Mouse (Mus musculus): ENCODE data around the gene Agr3. TPM values are rescaled to one million over a fixed set of nuclear protein-coding genes. Genes with fewer than 3 reads are reported as not detected.

Agr3 gene
- polyA plus RNA-seq (2015; fragmentation: Nextera tagmentation; extraction: Ambion mirVana), result not detected in 2 replicates

- no peak within 1 kb of the TSS for H3K4me3 ChIP-seq (replicated peaks; ENCODE audit: low read length)
- no peaks in the 10 kb centered on the region for H3K27me3 ChIP-seq (replicated peaks; ENCODE audit: control insufficient read depth, insufficient read depth, low read length)
- H3K9ac ChIP-seq (replicated peaks; ENCODE audit: low read depth, low read length), result no peak within 1 kb of the TSS
- H3K9me3 ChIP-seq (ENCODE audit: control insufficient read depth, low read length), result no peaks in the 10 kb centered on the region
- no peaks in the 10 kb centered on the region for H3K36me3 ChIP-seq (ENCODE audit: control insufficient read depth, insufficient read depth)
- 76% methylated on average over 9 of the region's 9 CpGs for WGBS
- no peak within 1 kb of the TSS for H3K27ac ChIP-seq (ENCODE audit: low read length)
- H3K4me2 ChIP-seq (ENCODE audit: low read length), result no peak within 1 kb of the TSS
- ATAC-seq, result no peak
- no peaks in the 10 kb centered on the region for H3K4me1 ChIP-seq (replicated peaks; ENCODE audit: control insufficient read depth, insufficient read depth, low read length)
Observed at GRCm38 (mm10) chr12:35925402-35925801, at the start of gene Agr3. TSS of gene Agr3 (plus strand) at chr12:35925620.

GRCm38 (mm10) chr12:35884892-35885558 is 40.4 kb upstream of the Agr3 start:
- no peak for ATAC-seq

GRCm38 (mm10) chr12:35889383-35889782 is 36.0 kb upstream of the Agr3 start:
- 72% methylated on average over 2 of the region's 2 CpGs for WGBS
- no peaks in the 10 kb centered on the region for H3K27me3 ChIP-seq (replicated peaks; ENCODE audit: control insufficient read depth, insufficient read depth, low read length)
- no peak overlapping the region for H3K4me2 ChIP-seq (ENCODE audit: low read length)
- no peak overlapping the region for H3K9ac ChIP-seq (replicated peaks; ENCODE audit: low read depth, low read length)
- no peak overlapping the region for H3K27ac ChIP-seq (ENCODE audit: low read length)
- H3K9me3 ChIP-seq (ENCODE audit: control insufficient read depth, low read length), result no peaks in the 10 kb centered on the region
- H3K4me1 ChIP-seq (replicated peaks; ENCODE audit: control insufficient read depth, insufficient read depth, low read length), result 0 out of 2 replicates have a peak, but pooled peaks cover 2% of the 10 kb centered on the region
- peak; percentile 75 for ATAC-seq
- no peak overlapping the region for H3K4me3 ChIP-seq (replicated peaks; ENCODE audit: low read length)
- H3K36me3 ChIP-seq (ENCODE audit: control insufficient read depth, insufficient read depth), result no peaks in the 10 kb centered on the region

More at GRCm38 (mm10) chr12:35884892-35885558, 40.4 kb upstream of the Agr3 start:
- Histone ChIP-seq H3K4me1 (replicated peaks; ENCODE audit: control insufficient read depth, insufficient read depth, low read length) (no peaks in the 10 kb centered on the region), H3K36me3 (ENCODE audit: control insufficient read depth, insufficient read depth) (no peaks in the 10 kb centered on the region), H3K27me3 (replicated peaks; ENCODE audit: control insufficient read depth, insufficient read depth, low read length) (no peaks in the 10 kb centered on the region), H3K27ac (ENCODE audit: low read length) (no peak overlapping the region), H3K9ac (replicated peaks; ENCODE audit: low read depth, low read length) (no peak overlapping the region), H3K4me3 (replicated peaks; ENCODE audit: low read length) (no peak overlapping the region), H3K9me3 (ENCODE audit: control insufficient read depth, low read length) (no peaks in the 10 kb centered on the region), H3K4me2 (ENCODE audit: low read length) (no peak overlapping the region)
- 58% methylated on average over 9 of the region's 9 CpGs for WGBS

- 90% methylated on average over 2 of the region's 2 CpGs for WGBS
- H3K9me3 ChIP-seq (ENCODE audit: control insufficient read depth, low read length), result no peaks in the 10 kb centered on the region
- H3K4me2 ChIP-seq (ENCODE audit: low read length), result no peak overlapping the region
- H3K9ac ChIP-seq (replicated peaks; ENCODE audit: low read depth, low read length), result no peak overlapping the region
- H3K27ac ChIP-seq (ENCODE audit: low read length), result no peak overlapping the region
- H3K36me3 ChIP-seq (ENCODE audit: control insufficient read depth, insufficient read depth), result no peaks in the 10 kb centered on the region
- peaks cover 2% of the 10 kb centered on the region; the same call in 1 of the 2 replicates for H3K4me1 ChIP-seq (replicated peaks; ENCODE audit: control insufficient read depth, insufficient read depth, low read length)
- no peak overlapping the region for H3K4me3 ChIP-seq (replicated peaks; ENCODE audit: low read length)
- no peak for ATAC-seq
- H3K27me3 ChIP-seq (replicated peaks; ENCODE audit: control insufficient read depth, insufficient read depth, low read length), result no peaks in the 10 kb centered on the region
Observed at GRCm38 (mm10) chr12:35890756-35891155, 34.7 kb upstream of the Agr3 start.

GRCm38 (mm10) chr12:35894304-35894900 is 31.0 kb upstream of the Agr3 start:
- no peak for ATAC-seq
- Histone ChIP-seq H3K9me3 (ENCODE audit: control insufficient read depth, low read length) (no peaks in the 10 kb centered on the region), H3K27me3 (replicated peaks; ENCODE audit: control insufficient read depth, insufficient read depth, low read length) (no peaks in the 10 kb centered on the region), H3K27ac (ENCODE audit: low read length) (no peak overlapping the region), H3K9ac (replicated peaks; ENCODE audit: low read depth, low read length) (no peak overlapping the region), H3K4me1 (replicated peaks; ENCODE audit: control insufficient read depth, insufficient read depth, low read length) (peaks cover 6% of the 10 kb centered on the region), H3K36me3 (ENCODE audit: control insufficient read depth, insufficient read depth) (no peaks in the 10 kb centered on the region), H3K4me3 (replicated peaks; ENCODE audit: low read length) (no peak overlapping the region), H3K4me2 (ENCODE audit: low read length) (no peak overlapping the region)
- 11% methylated on average over 6 of the region's 6 CpGs for WGBS

GRCm38 (mm10) chr12:35895875-35896763 is 29.3 kb upstream of the Agr3 start:
- Histone ChIP-seq H3K9me3 (ENCODE audit: control insufficient read depth, low read length) (no peaks in the 10 kb centered on the region), H3K36me3 (ENCODE audit: control insufficient read depth, insufficient read depth) (no peaks in the 10 kb centered on the region), H3K27ac (ENCODE audit: low read length) (peak overlapping the region; percentile 49), H3K4me3 (replicated peaks; ENCODE audit: low read length) (peak overlapping the region; percentile 38), H3K4me2 (ENCODE audit: low read length) (peak overlapping the region; percentile 52), H3K27me3 (replicated peaks; ENCODE audit: control insufficient read depth, insufficient read depth, low read length) (no peaks in the 10 kb centered on the region), H3K4me1 (replicated peaks; ENCODE audit: control insufficient read depth, insufficient read depth, low read length) (peaks cover 6% of the 10 kb centered on the region), H3K9ac (replicated peaks; ENCODE audit: low read depth, low read length) (peak overlapping the region; percentile 60)
- 16% methylated on average over 20 of the region's 20 CpGs for WGBS
- peak; percentile 65 for ATAC-seq

GRCm38 (mm10) chr12:35896764-35897282 is 28.6 kb upstream of the Agr3 start:
- H3K36me3 ChIP-seq (ENCODE audit: control insufficient read depth, insufficient read depth), result no peaks in the 10 kb centered on the region
- ATAC-seq, result peak; percentile 76
- 3% methylated on average over 4 of the region's 4 CpGs for WGBS

GRCm38 (mm10) chr12:35910632-35911031 is 14.8 kb upstream of the Agr3 start:
- Histone ChIP-seq H3K4me1 (replicated peaks; ENCODE audit: control insufficient read depth, insufficient read depth, low read length) (no peaks in the 10 kb centered on the region), H3K9me3 (ENCODE audit: control insufficient read depth, low read length) (no peaks in the 10 kb centered on the region), H3K4me2 (ENCODE audit: low read length) (no peak overlapping the region), H3K36me3 (ENCODE audit: control insufficient read depth, insufficient read depth) (no peaks in the 10 kb centered on the region), H3K27me3 (replicated peaks; ENCODE audit: control insufficient read depth, insufficient read depth, low read length) (no peaks in the 10 kb centered on the region), H3K4me3 (replicated peaks; ENCODE audit: low read length) (no peak overlapping the region), H3K27ac (ENCODE audit: low read length) (no peak overlapping the region), H3K9ac (replicated peaks; ENCODE audit: low read depth, low read length) (no peak overlapping the region)
- WGBS, result 81% methylated on average over 1 of the region's 1 CpGs
- no peak for ATAC-seq

More at GRCm38 (mm10) chr12:35896764-35897282, 28.6 kb upstream of the Agr3 start:
- Histone ChIP-seq H3K9ac (replicated peaks; ENCODE audit: low read depth, low read length) (peak overlapping the region; percentile 60), H3K9me3 (ENCODE audit: control insufficient read depth, low read length) (no peaks in the 10 kb centered on the region), H3K4me3 (replicated peaks; ENCODE audit: low read length) (peak overlapping the region; percentile 38), H3K27ac (ENCODE audit: low read length) (peak overlapping the region; percentile 49), H3K27me3 (replicated peaks; ENCODE audit: control insufficient read depth, insufficient read depth, low read length) (no peaks in the 10 kb centered on the region), H3K4me2 (ENCODE audit: low read length) (peak overlapping the region; percentile 52), H3K4me1 (replicated peaks; ENCODE audit: control insufficient read depth, insufficient read depth, low read length) (peaks cover 6% of the 10 kb centered on the region)

GRCm38 (mm10) chr12:35915813-35916212 is 9.6 kb upstream of the Agr3 start:
- no peak overlapping the region for H3K4me2 ChIP-seq (ENCODE audit: low read length)
- H3K27me3 ChIP-seq (replicated peaks; ENCODE audit: control insufficient read depth, insufficient read depth, low read length), result no peaks in the 10 kb centered on the region
- no peaks in the 10 kb centered on the region for H3K9me3 ChIP-seq (ENCODE audit: control insufficient read depth, low read length)
- H3K27ac ChIP-seq (ENCODE audit: low read length), result no peak overlapping the region
- H3K9ac ChIP-seq (replicated peaks; ENCODE audit: low read depth, low read length), result no peak overlapping the region
- no peak for ATAC-seq
- no peak overlapping the region for H3K4me3 ChIP-seq (replicated peaks; ENCODE audit: low read length)
- no peaks in the 10 kb centered on the region for H3K36me3 ChIP-seq (ENCODE audit: control insufficient read depth, insufficient read depth)
- H3K4me1 ChIP-seq (replicated peaks; ENCODE audit: control insufficient read depth, insufficient read depth, low read length), result 0 out of 2 replicates have a peak, but pooled peaks cover 2% of the 10 kb centered on the region

Data from forebrain, embryonic 16.5 days (tissue).